Mouse (Mus musculus): ENCODE measurements around the gene Clint1.

The Clint1 gene

GRCm38 (mm10) chr11:45926640-45927082 is 74.8 kb downstream of the Clint1 start:
- intact Hi-C loops (cut with DNase I), result no loop called here

- intact Hi-C loops (cut with DNase I), result no loop called here
These were observed 75.6 kb downstream of the Clint1 start for GRCm38 (mm10) chr11:45927456-45927855.

- intact Hi-C loops (cut with DNase I), result no loop called here
These were observed 77.7 kb downstream of the Clint1 start for GRCm38 (mm10) chr11:45929541-45929940.

- intact Hi-C loops (cut with DNase I), result no loop called here
These were observed 80.9 kb downstream of the Clint1 start for GRCm38 (mm10) chr11:45932771-45933170.

GRCm38 (mm10) chr11:45937478-45937877 is 85.6 kb downstream of the Clint1 start:
- intact Hi-C loops (cut with DNase I), result no loop called here

GRCm38 (mm10) chr11:45938917-45939316 is 87.1 kb downstream of the Clint1 start:
- intact Hi-C loops (cut with DNase I), result no loop called here

GRCm38 (mm10) chr11:45942281-45942680 is 90.4 kb downstream of the Clint1 start:
- intact Hi-C loops (cut with DNase I), result no loop called here

GRCm38 (mm10) chr11:45943108-45943705 is 91.4 kb downstream of the Clint1 start:
- intact Hi-C loops (cut with DNase I), result no loop called here

GRCm38 (mm10) chr11:45943891-45944642 is 92.2 kb downstream of the Clint1 start:
- intact Hi-C loops (cut with DNase I), result no loop called here

- intact Hi-C loops (cut with DNase I), result no loop called here
These were observed 92.8 kb downstream of the Clint1 start, which contains the start of gene Lsm11 for GRCm38 (mm10) chr11:45944643-45945156. Gene Lsm11 (minus strand): TSS chr11:45944935.

- intact Hi-C loops (cut with DNase I), result no loop called here
These were observed 94.9 kb downstream of the Clint1 start for GRCm38 (mm10) chr11:45946796-45947195.

GRCm38 (mm10) chr11:45947491-45947890 is 95.6 kb downstream of the Clint1 start:
- intact Hi-C loops (cut with DNase I), result no loop called here

GRCm38 (mm10) chr11:45955127-45955627 is 103.3 kb downstream of the Clint1 start, which contains the start of gene Thg1l:
Gene Thg1l (minus strand): TSS chr11:45955494.
- intact Hi-C loops (cut with DNase I), result loop anchor here (5.0 to 10.0 kb wide), 2 partner anchors 170 to 262 kb away; no protein-coding TSS in a partner anchor

GRCm38 (mm10) chr11:45959598-45959997 is 107.7 kb downstream of the Clint1 start:
- intact Hi-C loops (cut with DNase I), result loop anchor here (5.0 to 10.0 kb wide), 2 partner anchors 165 to 258 kb away; no protein-coding TSS in a partner anchor

GRCm38 (mm10) chr11:45960003-45960402 is 108.2 kb downstream of the Clint1 start:
- intact Hi-C loops (cut with DNase I), result no loop called here

Small RNAs within 50 kb of the gene (microRNA-seq; reads per million reads assigned to microRNA genes)
- 0 reads per million in 2 experiments for gene Gm22751

All from adrenal gland (tissue).